Mouse (Mus musculus): ENCODE data around the gene Gm5741.
"Not testable (repeated sequence)": the region's sequence is repeated elsewhere in the genome, so short reads cannot be mapped to it uniquely, and the experiment has no call there.

Gene Gm5741

DNA sequence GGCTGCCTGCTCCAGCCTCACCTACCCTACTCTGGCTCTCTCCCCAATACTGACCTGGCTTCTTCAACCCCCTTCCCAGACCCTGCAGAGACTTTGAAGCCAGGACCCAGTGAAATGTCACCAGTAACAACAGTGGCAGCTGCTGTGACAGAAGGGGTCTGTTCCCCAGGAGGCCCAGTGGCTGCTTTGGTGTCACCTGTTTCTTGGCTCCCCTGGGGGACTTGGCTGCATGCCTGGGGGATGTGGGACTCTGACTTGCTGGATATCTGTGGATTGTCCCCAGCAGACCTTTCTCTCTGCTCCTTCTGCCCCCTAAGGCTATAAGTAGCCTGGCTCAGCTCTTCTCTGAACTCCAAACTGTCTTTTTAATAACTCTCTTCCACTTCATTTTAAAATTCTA lies at the start of gene Gm5741:
Gm5741 (minus strand) TSS at position 1 of the 400 bp plus-strand sequence.
- DNase-seq, result no peak

- no peak for DNase-seq
These were observed 49.2 kb upstream of the Gm5741 start for GRCm38 (mm10) chr8:85116984-85117383.

DNA sequence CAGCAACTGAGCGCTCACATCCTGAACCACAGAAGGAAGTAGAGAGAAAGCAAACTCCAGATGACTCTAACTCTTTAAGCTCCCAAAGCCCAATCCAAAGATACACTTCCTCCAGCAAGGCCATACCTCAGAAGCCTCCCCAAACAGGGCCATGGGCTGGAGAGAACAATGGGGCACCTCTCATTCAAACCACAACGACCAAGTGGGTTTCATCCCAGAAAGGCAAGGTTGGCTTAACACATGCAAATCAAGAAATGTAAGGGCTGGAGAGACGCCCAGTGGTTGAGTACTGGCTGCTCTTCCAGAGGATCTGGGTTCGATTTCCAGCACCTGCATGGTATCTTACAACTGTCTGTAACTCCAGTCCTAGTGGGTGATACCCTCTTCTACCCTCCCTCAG lies 47.7 kb upstream of the Gm5741 start:
- no peak for DNase-seq

DNA sequence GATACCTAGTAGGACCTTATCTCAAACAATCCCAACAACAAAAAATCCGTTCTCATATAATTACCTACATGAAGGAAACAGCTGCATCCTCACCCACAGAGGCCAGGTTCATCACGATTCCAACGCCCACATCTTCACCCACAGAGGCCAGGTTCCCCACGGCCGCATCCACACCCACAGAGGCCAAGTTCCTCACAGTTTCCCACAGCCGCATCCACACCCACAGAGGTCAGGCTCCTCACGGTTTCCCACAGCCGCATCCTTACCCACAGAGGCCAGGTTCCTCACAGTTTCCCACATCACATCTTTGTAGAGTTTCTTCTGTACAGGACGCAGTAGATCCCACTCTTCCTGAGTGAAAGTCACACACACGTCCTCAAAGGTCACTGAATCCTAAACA lies 45.5 kb upstream of the Gm5741 start:
- DNase-seq, result no peak

DNA sequence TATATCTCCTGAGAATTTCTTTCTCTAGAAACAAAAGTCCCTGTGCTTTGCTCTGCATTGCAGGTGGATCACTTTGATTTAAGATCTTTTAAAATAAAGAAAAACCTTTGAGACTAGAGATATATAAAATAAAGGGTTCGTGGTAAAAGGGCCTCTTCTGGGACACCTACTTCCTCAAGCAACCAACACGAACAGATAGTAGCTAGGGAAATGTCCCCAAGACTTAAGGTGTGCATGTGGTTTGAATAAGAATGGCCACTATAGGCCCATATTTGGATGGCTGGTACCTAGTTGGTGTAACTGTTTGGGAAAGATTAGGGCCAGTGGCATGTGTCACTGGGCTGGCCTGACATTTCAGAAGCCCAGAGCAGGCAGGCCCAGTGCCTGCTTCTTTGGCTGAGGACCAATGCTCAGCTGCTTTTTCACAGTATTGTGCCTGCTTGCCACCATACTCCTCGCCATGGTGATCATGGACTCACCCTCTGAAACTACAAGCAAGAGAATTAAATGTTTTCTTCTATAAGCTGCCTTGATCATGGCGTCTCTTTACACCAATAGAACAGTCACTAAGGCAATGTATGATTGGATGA lies 32.4 kb upstream of the Gm5741 start:
- DNase-seq, result no peak

GRCm38 (mm10) chr8:85096850-85097249 lies 29.1 kb upstream of the Gm5741 start:
- no peak for DNase-seq

GRCm38 (mm10) chr8:85096196-85096595 lies 28.4 kb upstream of the Gm5741 start:
- no peak for DNase-seq

- no peak for DNase-seq
These were observed 27.8 kb upstream of the Gm5741 start for GRCm38 (mm10) chr8:85095566-85095965.

GRCm38 (mm10) chr8:85095051-85095450 lies 27.3 kb upstream of the Gm5741 start:
- no peak for DNase-seq

DNA sequence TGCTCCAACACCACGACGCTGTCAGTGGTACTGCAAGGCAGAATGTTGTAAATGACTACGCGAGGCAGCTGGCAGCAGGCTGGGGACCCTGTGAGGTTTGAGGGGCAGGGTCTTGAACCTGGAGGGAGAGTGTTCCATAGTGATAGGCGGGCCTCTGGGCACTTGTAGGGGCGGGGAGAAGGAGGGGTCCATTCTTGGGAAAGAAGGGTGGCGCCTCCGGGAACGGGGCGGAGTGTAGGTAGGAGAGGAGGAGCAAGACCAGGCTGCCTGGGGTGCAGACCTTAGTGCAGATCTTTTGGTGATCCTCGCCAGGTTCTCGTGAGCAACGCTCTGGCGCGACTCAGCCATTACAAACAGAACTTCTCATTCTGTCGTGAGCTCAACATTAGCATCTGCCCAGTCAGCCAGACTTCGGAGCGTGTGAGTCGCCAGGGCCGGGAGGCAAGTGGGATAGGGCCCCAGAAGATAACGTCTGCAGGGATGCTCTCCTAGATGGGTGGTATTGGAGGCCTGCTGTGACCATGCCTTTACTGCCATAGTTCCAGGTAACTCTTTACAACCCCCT lies 23.8 kb upstream of the Gm5741 start:
- peak in 1 of 2 experiments; percentile 0 for DNase-seq

- peak in 1 of 2 experiments; percentile 0 for DNase-seq
These were observed 23.1 kb upstream of the Gm5741 start for GRCm38 (mm10) chr8:85090856-85091255.

GRCm38 (mm10) chr8:85088771-85089170 lies 21.0 kb upstream of the Gm5741 start:
- DNase-seq, result no peak

DNA sequence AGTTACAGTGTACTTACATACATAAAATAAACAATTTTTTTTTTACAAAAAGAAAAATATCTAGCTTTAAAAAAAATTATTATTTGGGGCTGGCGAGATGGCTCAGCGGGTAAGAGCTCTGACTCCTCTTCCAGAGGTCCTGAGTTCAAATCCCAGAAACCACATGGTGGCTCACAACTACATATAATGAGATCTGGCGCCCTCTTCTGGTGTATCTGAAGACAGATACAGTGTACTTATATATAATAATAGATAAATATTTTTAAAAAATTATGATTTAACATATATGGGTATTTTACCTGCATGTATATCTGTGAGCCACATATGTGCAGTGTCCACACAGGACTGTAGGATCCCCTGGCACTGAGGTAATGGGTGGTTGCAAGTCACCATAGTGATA lies 18.5 kb upstream of the Gm5741 start:
- no peak for DNase-seq

- peak; percentile 32 to 36 for DNase-seq
These were observed 16.9 kb upstream of the Gm5741 start for GRCm38 (mm10) chr8:85084633-85085032.

GRCm38 (mm10) chr8:85083108-85083813 lies 15.5 kb upstream of the Gm5741 start, which contains the start of gene Man2b1:
TSS of gene Man2b1 (plus strand) at chr8:85083270.
- DNase-seq, result peak; percentile 82 to 84

DNA sequence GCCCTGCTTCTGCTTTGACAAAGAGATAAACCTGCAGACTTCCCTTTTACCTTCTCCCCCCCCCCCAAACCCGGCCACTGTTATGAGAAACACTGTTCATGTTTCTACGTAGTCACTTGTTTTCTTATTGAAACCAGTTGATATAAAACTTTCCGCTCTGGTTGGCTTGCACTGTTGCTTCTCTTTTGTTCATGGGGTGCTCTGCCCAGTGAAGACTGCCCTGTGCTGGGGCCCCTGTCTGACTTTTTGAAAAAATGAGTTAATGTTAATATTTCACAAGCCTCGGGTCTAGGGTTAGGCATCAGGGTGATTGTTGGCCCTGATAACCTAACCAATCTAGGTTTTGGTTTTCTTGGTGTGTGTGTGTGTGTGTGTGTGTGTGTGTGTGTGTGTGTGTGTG lies 14.4 kb upstream of the Gm5741 start:
- not testable (repeated sequence) for DNase-seq

DNA sequence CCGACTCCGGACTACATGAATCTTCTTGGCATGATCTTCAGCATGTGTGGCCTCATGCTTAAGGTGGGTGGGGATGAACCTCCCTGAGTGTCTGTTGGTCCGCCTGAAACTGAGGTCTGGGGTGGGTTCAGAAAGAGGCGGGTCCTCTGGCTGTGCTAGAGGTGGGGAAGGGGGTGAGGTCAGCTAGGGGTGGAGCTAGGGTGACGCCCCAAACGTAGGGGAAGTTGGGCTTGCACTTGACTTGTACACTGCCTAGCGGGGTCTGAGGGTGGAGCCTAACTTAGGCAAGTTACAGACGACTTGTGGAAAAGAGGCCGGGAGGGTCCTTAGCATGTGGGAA lies 13.4 kb upstream of the Gm5741 start, which contains the start of gene Wdr83:
Wdr83 (minus strand) TSS at position 91 of the 340 bp plus-strand sequence.
- DNase-seq, result peak in 1 of 2 experiments; percentile 69

DNA sequence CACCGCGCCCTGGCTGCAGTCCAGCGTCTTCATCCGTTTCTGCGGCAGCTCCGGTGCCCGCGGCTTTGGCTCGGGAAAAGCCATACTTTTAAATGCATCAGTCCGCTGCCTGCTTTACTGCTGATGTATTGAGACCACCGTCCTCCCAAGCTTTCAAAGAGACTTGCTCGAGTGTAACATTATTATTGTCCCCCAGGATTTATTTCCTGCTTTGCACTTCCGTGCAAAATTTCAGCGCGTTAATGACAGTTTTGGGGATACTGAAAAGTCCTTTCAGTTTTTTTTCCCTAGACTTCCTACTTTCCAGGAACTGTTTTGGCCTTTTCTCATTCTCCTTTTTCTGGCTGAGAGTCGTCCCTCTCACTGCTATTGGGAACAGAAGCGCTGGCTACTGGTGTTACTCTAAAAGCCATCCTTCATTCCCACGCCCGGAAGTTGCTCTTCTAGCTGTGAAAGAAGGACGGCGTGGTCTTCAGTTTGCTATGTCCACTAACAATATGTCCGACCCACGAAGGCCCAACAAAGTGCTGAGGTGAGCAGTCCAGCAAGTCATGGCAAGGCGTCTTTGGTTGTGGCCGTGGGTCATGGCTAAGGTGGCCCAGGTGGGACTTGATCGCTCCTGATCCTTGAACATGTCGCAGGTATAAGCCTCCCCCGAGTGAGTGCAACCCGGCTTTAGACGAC lies 12.9 kb upstream of the Gm5741 start, which contains the start of gene Wdr83os:
Wdr83os (plus strand) TSS at position 209 of the 684 bp plus-strand sequence.
- peak in 1 of 2 experiments; percentile 65 for DNase-seq

- no peak for DNase-seq
These were observed 12.4 kb upstream of the Gm5741 start for GRCm38 (mm10) chr8:85080214-85080531.

GRCm38 (mm10) chr8:85076993-85077392 lies 9.2 kb upstream of the Gm5741 start:
- DNase-seq, result peak; percentile 58 to 67

DNA sequence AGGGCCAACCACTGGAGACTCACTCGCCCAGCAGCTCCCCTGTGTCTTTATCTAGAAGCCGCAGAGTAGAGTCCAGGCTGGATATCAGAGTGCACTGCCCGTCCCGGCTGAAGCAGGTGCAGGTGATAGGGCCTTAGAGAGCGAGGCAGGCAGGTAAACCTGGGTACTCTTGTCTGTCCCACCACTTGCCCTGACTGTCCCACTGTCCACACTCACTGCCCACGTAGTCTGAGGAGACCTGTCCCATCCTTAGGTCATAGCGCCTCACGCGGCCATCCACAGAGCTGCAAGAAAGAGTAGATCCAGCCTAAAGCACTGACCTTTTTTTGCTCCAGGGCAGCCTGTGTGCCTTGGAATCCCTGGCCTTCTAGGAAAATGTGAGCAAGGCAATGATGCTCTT lies 8.2 kb upstream of the Gm5741 start:
- DNase-seq, result no peak

DNA sequence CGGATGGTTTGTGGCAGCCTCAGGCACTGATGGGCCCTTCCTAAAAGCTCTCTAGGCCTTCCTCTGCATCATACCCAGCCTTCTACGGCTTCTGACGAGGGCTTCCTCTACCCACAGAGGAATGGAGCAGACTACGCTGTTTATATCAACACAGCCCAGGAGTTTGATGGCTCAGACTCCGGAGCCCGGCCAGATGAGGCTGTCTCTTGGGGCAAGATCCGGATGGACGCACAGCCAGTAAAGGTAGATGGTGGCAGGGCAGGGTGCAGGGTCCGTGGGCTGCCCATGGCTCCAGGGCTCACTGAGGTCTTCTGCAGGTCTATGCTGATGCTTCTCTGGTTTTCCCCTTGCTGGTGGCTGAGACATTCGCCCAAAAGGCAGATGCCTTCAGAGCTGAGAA lies 6.8 kb upstream of the Gm5741 start:
- no peak for DNase-seq

DNA sequence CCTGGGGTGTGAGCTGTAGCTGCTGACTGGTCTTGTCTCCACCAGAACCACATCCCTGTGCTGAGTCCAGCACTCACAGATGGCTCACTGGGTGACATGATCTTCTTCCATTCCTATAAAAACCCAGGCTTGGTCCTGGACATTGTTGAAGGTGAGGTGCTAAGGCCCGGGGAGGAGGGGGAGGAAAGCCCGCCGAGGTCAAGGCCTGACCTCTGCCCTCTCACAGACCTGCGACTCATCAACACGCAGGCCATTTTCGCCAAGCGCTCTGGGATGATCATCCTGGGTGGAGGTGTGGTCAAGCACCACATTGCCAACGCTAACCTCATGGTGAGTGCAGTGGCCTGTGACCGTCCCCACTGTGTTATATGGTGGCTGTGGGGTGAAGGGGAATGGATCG lies 6.4 kb upstream of the Gm5741 start:
- no peak for DNase-seq

All from spleen, adult 18-20 months (tissue).